In the genomic region with DNA sequence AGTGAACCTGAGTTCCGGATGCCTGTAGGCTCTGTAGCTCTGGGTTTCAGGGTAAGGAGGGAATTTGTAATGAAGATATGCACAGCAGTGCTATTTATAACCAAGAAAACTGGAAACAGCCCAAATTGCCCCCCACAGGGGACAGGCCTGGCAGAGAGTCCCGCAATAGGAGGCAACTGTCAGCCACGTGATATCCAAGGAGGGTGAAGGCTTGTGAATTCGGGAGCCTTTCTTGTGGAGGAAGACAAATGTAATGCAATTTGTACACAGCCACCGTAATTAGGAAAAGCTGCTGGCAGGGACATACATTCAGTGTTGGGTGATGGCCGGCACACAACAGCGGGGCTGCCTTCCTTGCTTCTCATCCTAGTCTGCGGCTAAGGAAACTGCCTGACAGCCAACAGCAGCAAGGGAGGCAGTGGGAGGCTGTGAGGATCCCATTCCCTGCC, we compare ENCODE assay signal across 12 mouse cellular contexts. TPM values are rescaled to one million over a fixed set of nuclear protein-coding genes. Genes with fewer than 3 reads are reported as not detected.
DNase-seq lines count a peak whose midpoint lies in the region; ATAC-seq lines count a peak whose summit lies in the region.
"Had no signal": no experiment of that assay in that cellular context is flagged by ENCODE, and none has a peak within 500 bp of the region (broad histone marks: within the 10 kb centered on the region; RNA-seq: fewer than 3 reads in every experiment).

No protein-coding gene starts in this region.

- no peaks in the 10 kb centered on the region for H3K9me3 ChIP-seq in forebrain, embryonic 14.5 days (replicated peaks; ENCODE audit: control insufficient read depth, low read length)
- H3K9me3 ChIP-seq in forebrain, embryonic 12.5 days = no peaks in the 10 kb centered on the region
- H3K9me3 ChIP-seq in forebrain, embryonic 16.5 days (ENCODE audit: control insufficient read depth, low read length) = no peaks in the 10 kb centered on the region
- H3K9me3 ChIP-seq: heart, embryonic 12.5 days; midbrain, embryonic 10.5 days had no signal

- no peaks in the 10 kb centered on the region for H3K27me3 ChIP-seq in forebrain, embryonic 14.5 days (replicated peaks; ENCODE audit: control insufficient read depth, insufficient read depth, low read length)
- peaks cover 9% of the 10 kb centered on the region; the same call in 1 of the 2 replicates for H3K27me3 ChIP-seq in forebrain, embryonic 12.5 days
- H3K27me3 ChIP-seq in forebrain, embryonic 16.5 days (replicated peaks; ENCODE audit: control insufficient read depth, insufficient read depth, low read length) = no peaks in the 10 kb centered on the region

- no peak overlapping the region for H3K4me3 ChIP-seq in forebrain, embryonic 14.5 days (ENCODE audit: low read depth, low read length)
- H3K4me3 ChIP-seq in forebrain, embryonic 12.5 days (replicated peaks) = no peak overlapping the region
- H3K4me3 ChIP-seq in forebrain, embryonic 16.5 days (replicated peaks; ENCODE audit: low read length) = no peak overlapping the region
- H3K4me3 ChIP-seq: heart, embryonic 12.5 days; midbrain, embryonic 10.5 days had no signal

- peak overlapping the region; percentile 29; the same call in 1 of the 2 replicates for H3K9ac ChIP-seq in forebrain, embryonic 14.5 days (ENCODE audit: low read length)
- H3K9ac ChIP-seq in forebrain, embryonic 12.5 days = no peak overlapping the region
- peak overlapping the region; percentile 32; the same call in 1 of the 2 replicates for H3K9ac ChIP-seq in forebrain, embryonic 16.5 days (replicated peaks; ENCODE audit: low read depth, low read length)
- H3K9ac ChIP-seq: heart, embryonic 12.5 days had no signal

- peaks cover 5% of the 10 kb centered on the region for H3K4me1 ChIP-seq in forebrain, embryonic 14.5 days (ENCODE audit: control insufficient read depth, insufficient read depth, low read length)
- H3K4me1 ChIP-seq in forebrain, embryonic 12.5 days = no peaks in the 10 kb centered on the region
- H3K4me1 ChIP-seq in forebrain, embryonic 16.5 days (replicated peaks; ENCODE audit: control insufficient read depth, insufficient read depth, low read length) = peaks cover 17% of the 10 kb centered on the region
- H3K4me1 ChIP-seq: midbrain, embryonic 10.5 days had no signal

- DNase-seq in forebrain, embryonic 14.5 days (ENCODE audit: low spot score) = peak; percentile 74
- DNase-seq in left cerebral cortex, postnatal 10 days (ENCODE audit: extremely low spot score in 1 of 2, low spot score in 2 of 2) = peak; percentile 65 to 66
- no peak for DNase-seq in left cerebral cortex, adult 8-10 months (ENCODE audit: low spot score in 2 of 2)
- peak; percentile 85 for DNase-seq in brain, adult 2 months (ENCODE audit: low read depth, low spot score)
- DNase-seq in embryo, embryonic 10 days (ENCODE audit: low spot score) = no peak
- no peak for DNase-seq in kidney, postnatal 25 days
- DNase-seq: B cell, adult 2 months had no signal

- ATAC-seq in forebrain, embryonic 14.5 days = peak; percentile 58; the same call in 1 of the 2 replicates
- no peak for ATAC-seq in forebrain, embryonic 12.5 days (ENCODE audit: low FRiP score)
- peak; percentile 83 for ATAC-seq in forebrain, embryonic 16.5 days

- 47% methylated on average over 8 of the region's 8 CpGs for WGBS in forebrain, embryonic 14.5 days
- 71% methylated on average over 8 of the region's 8 CpGs for WGBS in forebrain, embryonic 12.5 days
- WGBS in forebrain, embryonic 16.5 days = 21% methylated on average over 8 of the region's 8 CpGs

- H3K27ac ChIP-seq in forebrain, embryonic 14.5 days (ENCODE audit: low read depth, low read length) = 0 out of 2 replicates have a peak overlapping the region, but pooled peaks have one; percentile 44
- no peak overlapping the region for H3K27ac ChIP-seq in forebrain, embryonic 12.5 days
- H3K27ac ChIP-seq in forebrain, embryonic 16.5 days (ENCODE audit: low read length) = peak overlapping the region; percentile 87
- H3K27ac ChIP-seq: midbrain, embryonic 10.5 days had no signal

- no peaks in the 10 kb centered on the region for H3K36me3 ChIP-seq in forebrain, embryonic 14.5 days (ENCODE audit: control insufficient read depth, insufficient read depth, low read length)
- no peaks in the 10 kb centered on the region for H3K36me3 ChIP-seq in forebrain, embryonic 12.5 days (replicated peaks)
- no peaks in the 10 kb centered on the region for H3K36me3 ChIP-seq in forebrain, embryonic 16.5 days (ENCODE audit: control insufficient read depth, insufficient read depth)
- H3K36me3 ChIP-seq: heart, embryonic 12.5 days; midbrain, embryonic 10.5 days had no signal

- H3K4me2 ChIP-seq in forebrain, embryonic 14.5 days (ENCODE audit: low read length) = no peak overlapping the region
- no peak overlapping the region for H3K4me2 ChIP-seq in forebrain, embryonic 12.5 days
- H3K4me2 ChIP-seq in forebrain, embryonic 16.5 days (ENCODE audit: low read length) = peak overlapping the region; percentile 17; the same call in 1 of the 2 replicates
- H3K4me2 ChIP-seq: heart, embryonic 12.5 days; liver, embryonic 11.5 days had no signal

- intact Hi-C loops in left cerebral cortex, postnatal 10 days (cut with DNase I) = no loop called here

RNA-seq across cellular contexts. Expression of gene Camk2b, which starts 9.5 kb away (rescaled TPM):
- 51.6 and 87.1 TPM in 2 replicates for polyA plus RNA-seq in forebrain, embryonic 14.5 days (2014; fragmentation: Nextera tagmentation; extraction: Ambion mirVana)
- 11.0 and 11.7 TPM in 2 replicates for polyA plus RNA-seq in forebrain, embryonic 12.5 days (2016; fragmentation: Nextera tagmentation; extraction: Ambion mirVana)
- 100 to 1,000 TPM; 768 to 793 TPM for total RNA-seq in left cerebral cortex, postnatal 10 days (2021)
- 100 to 1,000 TPM; 652 to 710 (median 699) TPM for total RNA-seq in left cerebral cortex, adult 8-10 months (2022)
- 163 and 171 TPM in 2 replicates for polyA plus RNA-seq in forebrain, embryonic 16.5 days (2015; fragmentation: Nextera tagmentation; extraction: Ambion mirVana)

Comparison
In these comparisons a context has a peak if more than half of its experiments do, and no peak if none do; other contexts are left out.
1. DNase-seq: peak in forebrain, embryonic 14.5 days (single experiment), left cerebral cortex, postnatal 10 days (2 of 2) and brain, adult 2 months (single experiment); none in left cerebral cortex, adult 8-10 months (0 of 2), embryo, embryonic 10 days (single experiment) and kidney, postnatal 25 days (0 of 2).